Comparison of ENCODE assay signal across 16 mouse cellular contexts in the genomic region with DNA sequence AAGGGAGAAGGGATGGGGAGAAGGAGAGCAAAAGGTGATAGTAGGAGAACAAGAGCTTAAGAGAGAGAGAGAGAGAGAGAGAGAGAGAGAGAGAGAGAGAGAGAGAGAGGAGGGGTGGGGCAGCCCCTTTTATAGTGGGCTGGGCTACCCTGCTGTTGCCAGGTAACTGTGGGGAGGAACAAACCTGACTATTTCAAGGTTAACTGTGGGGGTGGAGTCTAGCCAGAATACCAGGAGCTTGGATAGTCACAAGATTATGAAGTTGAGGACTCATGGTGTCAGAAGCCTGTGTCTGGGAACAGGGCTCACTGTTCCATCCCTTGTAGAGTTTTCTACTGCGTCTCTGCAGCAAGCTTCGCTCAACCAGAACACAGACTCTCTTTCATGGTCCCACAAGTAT.
"Had no signal": no experiment of that assay in that cellular context is flagged by ENCODE, and none has a peak within 500 bp of the region (broad histone marks: within the 10 kb centered on the region; RNA-seq: fewer than 3 reads in every experiment).

No protein-coding gene starts in this region.

- H3K9me3 ChIP-seq: neural tube, embryonic 12.5 days; neural tube, embryonic 13.5 days; stomach, embryonic 15.5 days had no signal

- H3K4me1 ChIP-seq: neural tube, embryonic 12.5 days; neural tube, embryonic 13.5 days; stomach, embryonic 15.5 days had no signal

- H3K27ac ChIP-seq: neural tube, embryonic 12.5 days; neural tube, embryonic 13.5 days; stomach, embryonic 15.5 days; stomach, postnatal 0 days had no signal

- H3K4me3 ChIP-seq: neural tube, embryonic 12.5 days; neural tube, embryonic 13.5 days; stomach, embryonic 15.5 days had no signal

- H3K4me2 ChIP-seq: neural tube, embryonic 12.5 days; neural tube, embryonic 13.5 days; stomach, embryonic 15.5 days had no signal

- DNase-seq: retina, postnatal 1 day; right cerebral cortex, adult 18-20 months; right cerebral cortex, postnatal 14 days; right cerebral cortex, postnatal 25 days; right cerebral cortex, postnatal 4 days; spleen, adult 18-20 months; thymus, adult 18-20 months; thymus, adult 2 months; thymus, postnatal 14 days; thymus, postnatal 25 days; thymus, postnatal 36 days; thymus, postnatal 4 days had no signal

- H3K9ac ChIP-seq: neural tube, embryonic 12.5 days; neural tube, embryonic 13.5 days; stomach, embryonic 15.5 days had no signal

- H3K27me3 ChIP-seq: neural tube, embryonic 12.5 days; neural tube, embryonic 13.5 days; stomach, embryonic 15.5 days had no signal

- H3K36me3 ChIP-seq: neural tube, embryonic 12.5 days; neural tube, embryonic 13.5 days; stomach, embryonic 15.5 days had no signal
